Mouse (Mus musculus) left cerebral cortex, postnatal 10 days (tissue): ENCODE data around the gene A930018P22Rik. TPM values are rescaled to one million over a fixed set of nuclear protein-coding genes. Genes with fewer than 3 reads are reported as not detected.

Source experiments
- DNase-seq, 2 experiments: peaks; one replicate each; pipeline ENCODE4 v3.0.0; 2021 to 2022; ENCODE audit warnings: low spot score in 2 of 2, mixed read lengths in 1 of 2; ENCODE audit errors: extremely low spot score in 1 of 2
- intact Hi-C: fragments of 180-260 bp; cut with DNase I; formaldehyde crosslinking; loops from one replicate; pipeline ENCODE4 v1.15.1; 2025
- total RNA-seq, 2 experiments: library from RNA; stranded (reverse); gene quantifications; 2 replicates each; pipeline ENCODE4 v1.2.3; 2021

A930018P22Rik gene
- total RNA-seq, 2 experiments from 2014 or later = not detected

DNA sequence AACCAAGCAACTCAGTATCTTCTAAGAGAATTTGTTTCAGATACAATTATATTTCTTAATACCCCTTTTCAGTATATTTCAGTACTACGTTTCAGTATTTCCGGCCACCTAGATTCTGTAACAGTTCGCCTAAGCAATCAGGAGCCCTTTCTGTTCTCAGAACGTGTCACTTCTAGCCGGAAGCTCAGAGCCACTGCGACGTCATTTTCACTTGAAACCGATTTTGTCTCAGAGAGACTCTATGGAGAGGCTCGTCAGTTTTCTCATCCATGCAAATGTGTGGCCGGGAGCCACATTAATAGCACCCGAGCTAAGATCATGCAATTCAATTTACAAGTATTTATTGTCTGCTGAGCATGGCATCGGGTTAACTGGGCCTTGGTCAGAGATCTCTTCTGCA, 21.4 kb downstream of the A930018P22Rik start:
- DNase-seq = no peak
- intact Hi-C loops = no loop called here

DNA sequence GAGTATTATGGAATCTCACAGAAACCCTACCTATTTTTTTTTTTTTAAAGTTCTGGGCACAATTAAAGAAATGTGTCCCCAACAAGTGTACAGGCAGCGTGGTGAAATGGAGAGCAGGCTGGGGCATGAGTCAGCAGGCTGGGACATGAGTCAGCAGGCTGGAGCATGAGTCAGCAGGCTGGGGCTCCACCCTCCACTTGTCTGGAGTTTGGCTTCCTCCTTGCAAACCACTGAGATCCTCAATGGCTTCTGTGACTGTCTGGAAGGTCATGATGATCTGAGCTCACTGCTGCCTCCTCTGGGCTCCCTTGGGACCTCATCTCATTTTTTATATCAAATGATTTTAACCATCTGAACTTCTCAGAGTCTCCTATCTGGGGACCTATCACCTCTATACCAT, 23.4 kb downstream of the A930018P22Rik start:
- peak in 1 of 2 experiments; percentile 44 for DNase-seq
- intact Hi-C loops = no loop called here

DNA sequence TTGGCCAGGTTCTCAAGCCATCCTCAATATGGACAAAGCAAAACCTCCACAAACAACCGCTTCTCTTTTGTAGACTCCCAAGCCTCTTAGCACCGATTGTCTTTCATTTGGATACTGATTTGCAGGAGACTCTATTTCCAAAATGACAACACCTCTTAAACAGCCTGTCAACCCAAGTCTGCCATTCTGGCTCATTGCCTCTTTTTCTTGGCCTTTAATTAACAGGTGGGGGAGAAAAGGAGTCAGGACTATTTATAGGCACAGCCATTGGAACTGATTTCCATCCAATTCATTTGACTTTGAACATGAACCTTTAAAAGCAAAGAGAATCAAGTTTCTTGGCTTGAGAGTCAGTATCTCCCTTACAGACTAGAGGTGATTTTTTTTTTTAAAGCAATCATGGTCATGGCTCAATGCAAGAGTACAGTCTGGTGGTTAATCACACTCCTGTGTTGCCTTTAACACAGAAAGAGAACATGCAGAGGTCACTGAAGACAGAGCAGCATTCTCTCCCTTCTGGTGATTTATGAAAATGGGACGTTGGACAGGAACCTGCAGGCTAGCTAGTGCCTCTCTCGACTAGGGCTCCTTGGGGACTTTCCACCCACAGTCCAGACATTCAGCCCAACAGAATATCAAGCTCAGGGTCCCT, 25.5 kb downstream of the A930018P22Rik start:
- no peak for DNase-seq
- intact Hi-C loops = no loop called here

DNA sequence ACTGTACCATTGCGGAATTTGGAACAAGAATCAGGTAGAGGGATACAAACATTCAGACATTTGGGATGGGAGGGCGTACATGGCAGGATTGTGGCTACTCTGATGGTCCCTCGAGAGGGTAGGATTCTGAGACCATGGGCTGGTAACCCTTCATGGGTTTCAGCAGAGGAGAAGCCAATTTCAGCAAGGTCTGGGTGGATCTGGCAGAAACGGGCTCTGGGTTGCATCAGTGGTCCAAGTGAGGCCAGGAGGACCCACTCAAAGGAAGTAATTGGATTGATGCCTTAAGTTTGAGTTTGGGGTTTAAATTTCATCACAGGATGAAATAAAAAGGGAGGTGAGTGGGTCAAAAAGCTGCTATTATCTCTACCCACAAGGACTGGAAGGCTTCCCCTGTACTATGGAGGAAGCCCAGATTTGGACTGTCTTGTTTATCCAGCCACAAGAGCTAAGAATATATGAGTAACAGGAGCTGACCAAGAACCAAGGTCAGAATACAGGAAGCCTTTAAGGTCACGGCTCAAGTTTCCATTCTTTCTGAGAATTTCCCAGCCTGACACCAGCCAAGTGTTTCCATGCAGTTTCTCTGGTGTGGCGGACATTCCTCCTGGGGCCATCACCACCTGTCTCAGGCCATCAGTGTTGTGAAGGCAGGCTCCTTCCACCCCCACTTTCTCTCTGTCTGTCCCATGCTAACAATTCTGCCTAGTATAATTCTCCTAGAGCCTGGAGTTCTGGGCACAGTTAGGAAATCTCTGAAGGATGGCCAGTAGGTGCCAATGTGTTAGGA, 28.2 kb downstream of the A930018P22Rik start:
- intact Hi-C loops = no loop called here
- no peak for DNase-seq

DNA sequence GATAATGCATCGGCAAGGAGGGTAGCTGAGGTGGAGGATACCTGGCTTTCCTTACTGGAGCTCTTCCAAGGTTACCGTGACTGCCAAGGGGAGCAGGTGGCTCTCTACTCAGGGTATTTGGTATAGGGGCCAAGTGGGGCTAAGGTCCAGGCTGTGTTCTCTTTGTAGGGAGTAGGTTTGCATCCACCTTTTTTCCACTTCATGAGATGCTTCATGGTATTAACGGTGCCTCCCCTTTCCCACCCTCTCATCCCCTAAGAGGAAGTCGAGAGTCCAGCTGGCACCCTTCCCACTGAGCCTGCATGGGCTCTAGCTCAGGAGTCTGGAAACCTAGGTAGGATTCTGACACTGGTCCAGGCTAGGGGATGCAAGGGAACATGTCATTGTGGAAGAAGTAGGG, 30.8 kb downstream of the A930018P22Rik start:
- no peak for DNase-seq
- intact Hi-C loops = no loop called here

DNA sequence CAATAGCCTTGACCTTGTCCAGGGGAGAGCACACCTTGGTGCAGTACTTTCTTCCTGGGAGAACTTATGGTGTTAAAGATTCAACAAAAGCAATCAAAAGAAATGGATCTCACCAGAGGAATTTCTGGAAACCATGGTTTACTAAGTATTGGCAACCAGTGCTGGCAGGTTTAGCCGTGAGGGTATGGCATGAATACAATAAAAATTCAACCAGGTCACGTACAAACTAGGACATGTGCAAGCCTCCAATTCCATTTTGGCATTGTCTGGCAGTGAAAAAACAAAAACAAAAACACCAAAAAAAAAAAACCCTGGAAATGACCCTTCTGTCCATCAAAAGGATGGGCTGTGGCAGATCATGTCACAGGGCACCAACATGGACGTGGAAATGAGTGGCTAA, 31.3 kb downstream of the A930018P22Rik start:
- DNase-seq = no peak
- intact Hi-C loops = no loop called here

DNA sequence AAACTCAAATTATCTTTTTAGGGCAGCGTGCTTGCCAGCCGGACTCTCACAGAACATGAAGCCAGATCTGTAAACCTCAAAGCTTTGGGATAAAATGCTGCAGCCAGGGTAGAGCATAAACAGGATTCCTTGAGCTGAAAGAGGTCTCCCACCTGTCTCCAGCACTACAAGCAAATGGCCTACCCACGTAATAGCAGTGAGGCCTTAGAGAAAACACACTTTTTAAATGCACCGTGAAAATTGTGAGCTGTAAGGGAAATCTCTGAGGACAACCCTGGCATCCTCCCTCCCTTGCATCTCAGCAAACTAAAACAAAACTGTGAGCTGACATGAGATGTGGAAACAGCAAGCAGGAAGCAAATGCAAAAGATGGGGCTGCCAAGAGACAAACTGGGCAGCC, 35.3 kb downstream of the A930018P22Rik start:
- no peak for DNase-seq
- intact Hi-C loops = no loop called here

DNA sequence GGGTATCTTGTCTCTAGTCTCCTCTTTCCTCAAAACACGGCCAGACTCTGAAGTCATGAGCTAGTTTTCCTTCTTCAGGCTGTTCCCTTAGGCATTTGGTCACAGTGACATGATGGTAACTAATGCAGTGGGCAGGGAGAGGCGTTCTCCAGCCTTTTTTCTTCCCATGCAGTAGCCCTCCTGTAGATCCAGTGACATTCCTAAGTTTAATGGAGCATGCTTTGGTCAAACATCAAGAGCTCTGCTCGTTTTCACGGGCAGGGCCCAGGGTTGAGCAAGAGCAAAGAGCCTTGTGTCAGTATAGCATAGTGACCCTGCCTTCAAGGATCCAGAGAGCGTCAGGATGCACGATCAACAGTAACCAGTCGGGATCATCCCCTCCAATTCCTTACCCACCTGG, 40.8 kb downstream of the A930018P22Rik start:
- no peak for DNase-seq
- intact Hi-C loops = no loop called here

DNA sequence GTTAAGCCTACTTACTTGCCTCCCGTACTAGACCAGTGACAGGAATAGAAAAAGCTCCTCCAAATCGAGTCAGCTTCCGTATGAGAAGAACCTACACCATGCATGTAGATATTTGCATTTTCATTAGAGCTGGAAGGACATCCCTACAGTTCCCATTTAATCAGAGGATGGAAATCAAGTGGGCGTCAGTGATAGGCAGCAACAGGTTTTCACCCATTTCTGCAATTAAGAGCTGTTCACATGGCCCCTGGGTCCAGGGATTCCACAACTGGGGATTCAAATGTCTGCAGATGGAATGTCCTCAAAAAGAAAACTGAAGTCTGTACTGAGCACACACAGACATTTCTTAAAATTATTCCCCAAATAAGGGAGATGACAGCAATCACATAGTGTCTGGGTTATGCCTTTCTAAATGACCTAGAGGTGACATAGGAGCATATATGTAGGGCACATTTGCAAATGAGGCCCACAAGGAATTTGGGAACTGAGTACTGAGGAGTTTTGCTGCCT, 41.5 kb downstream of the A930018P22Rik start:
- no peak for DNase-seq
- intact Hi-C loops = no loop called here

DNA sequence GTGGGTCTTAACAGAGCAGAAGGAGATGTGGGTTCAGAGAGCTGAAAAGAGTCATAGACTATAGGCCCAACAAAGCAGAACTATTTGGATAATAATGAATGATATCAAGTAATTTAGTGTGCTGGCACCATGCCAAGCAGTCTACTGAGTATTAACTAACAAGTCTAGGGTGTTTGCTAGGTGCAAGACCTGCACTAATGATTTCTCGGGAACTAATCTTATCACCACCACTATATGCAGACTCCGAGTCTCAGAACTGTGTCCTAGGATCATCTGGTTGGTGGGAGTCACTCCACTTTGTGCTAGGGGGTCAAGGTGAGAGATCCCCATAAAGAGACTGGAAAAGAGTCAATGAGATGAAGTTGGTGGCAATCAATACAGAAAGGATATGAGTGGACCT, 43.1 kb downstream of the A930018P22Rik start:
- intact Hi-C loops = no loop called here
- no peak for DNase-seq

DNA sequence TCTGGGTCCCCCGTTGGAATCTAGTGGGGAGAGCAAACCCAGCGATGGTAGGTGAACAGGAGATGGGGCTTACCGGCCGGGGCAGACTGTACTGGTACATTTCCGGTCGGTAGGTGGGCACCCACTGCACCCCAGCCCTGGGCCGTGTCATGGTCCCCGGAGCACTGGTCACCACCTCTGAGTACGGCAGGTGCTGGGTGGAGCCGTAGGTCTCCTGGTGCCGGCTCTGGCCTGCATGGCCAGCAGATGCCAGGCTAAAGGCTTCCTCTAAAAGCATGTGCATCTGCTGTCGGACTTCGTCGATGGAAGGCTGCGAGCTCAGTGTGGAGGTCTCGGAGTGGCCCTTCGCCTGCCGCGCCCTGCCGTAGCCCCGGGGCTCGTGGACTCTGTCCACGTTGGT, 45.2 kb downstream of the A930018P22Rik start:
- intact Hi-C loops = no loop called here
- DNase-seq = no peak

DNA sequence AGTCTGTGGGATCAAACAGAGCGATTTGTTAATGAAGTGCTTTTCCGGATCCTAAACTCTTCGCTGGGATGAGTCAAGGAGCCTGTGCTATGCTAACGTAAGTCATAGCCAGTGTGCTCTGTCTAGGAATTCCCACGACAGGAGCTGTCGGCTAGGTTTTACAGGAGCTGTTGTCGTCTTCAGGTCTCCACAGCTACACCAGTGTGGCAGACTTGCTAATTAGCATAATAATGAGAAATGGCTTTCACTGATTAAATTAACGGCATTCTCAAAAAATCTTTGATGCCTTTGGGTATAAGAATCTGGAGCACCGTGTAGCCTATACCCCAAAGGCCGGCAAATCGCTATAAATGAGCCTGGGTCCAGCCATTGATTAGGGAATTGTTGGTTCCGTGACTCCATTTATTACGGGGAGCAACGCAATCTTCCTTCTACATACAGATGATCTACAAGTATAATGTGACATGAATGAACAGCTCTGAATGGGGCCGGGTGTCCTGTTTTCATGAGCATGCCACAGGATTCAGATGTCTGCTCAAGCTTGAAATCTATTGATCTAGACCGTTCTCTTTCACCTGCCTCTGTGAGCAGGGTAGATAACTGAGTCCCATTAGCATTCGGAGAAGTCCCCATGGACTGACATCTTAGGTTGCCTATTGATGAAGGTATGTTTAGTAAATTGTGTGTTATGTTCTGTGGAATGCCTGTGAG, 45.8 kb downstream of the A930018P22Rik start:
- intact Hi-C loops = no loop called here
- DNase-seq = no peak

DNA sequence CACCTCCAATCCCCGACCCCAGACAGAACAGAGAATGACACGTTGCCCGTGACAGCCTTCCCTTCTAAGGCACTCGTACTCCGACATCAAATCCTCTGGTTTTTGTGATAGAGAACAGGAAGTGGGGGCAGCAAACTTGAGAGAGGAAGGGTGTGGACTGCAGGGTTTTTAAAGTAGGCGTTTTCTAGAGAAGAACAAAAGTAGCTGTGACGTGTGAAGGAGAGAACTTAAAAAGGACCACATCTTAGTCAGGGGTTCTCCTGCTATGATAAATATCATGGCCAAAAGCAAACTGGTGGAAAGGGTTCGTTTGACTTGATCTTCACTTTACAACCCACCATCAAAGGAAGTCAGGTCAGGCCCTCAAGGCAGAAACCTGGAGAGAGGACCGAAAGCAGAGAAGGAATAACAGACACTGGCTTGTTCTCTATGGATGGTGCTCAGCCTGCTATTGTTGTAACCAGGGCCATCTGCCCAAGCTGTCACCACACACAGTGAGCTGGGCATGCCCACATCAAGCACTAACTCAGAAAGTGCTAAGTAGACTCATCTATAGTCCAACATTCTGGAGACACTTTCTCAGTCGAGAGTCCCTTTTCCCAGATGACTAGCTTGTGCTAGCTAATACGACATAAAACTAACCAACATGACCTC, 50.3 kb downstream of the A930018P22Rik start:
- intact Hi-C loops = no loop called here
- DNase-seq = no peak

DNA sequence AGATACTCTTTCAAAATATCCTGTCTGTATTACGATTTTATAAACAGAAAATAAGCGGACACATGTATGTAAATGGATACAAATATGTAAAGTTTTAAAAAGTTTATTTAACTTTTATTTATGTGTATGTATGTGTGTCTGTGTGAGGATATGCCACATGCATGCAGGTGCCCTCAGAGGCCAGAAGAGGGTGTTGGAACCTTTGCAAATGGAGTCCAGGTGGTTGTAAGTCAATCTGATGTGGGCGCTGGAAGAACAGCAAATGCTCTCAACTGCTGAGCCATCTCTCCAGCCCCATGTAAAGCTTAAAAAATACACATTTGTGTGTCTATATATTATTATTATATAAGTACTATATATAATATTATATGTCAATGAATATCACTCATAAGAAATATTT, 50.9 kb downstream of the A930018P22Rik start:
- intact Hi-C loops = no loop called here
- DNase-seq = no peak

Other genes with a start within 250 kb of the A930018P22Rik start
- 10 to 100 TPM; 17.2 to 21.3 TPM for gene Lmo2, start 164.8 kb upstream of the A930018P22Rik start, total RNA-seq
- gene Fbxo3, start 95.0 kb upstream of the A930018P22Rik start, total RNA-seq = 10 to 100 TPM; 53.6 to 53.8 TPM
- gene 4931422A03Rik, start 94.4 kb upstream of the A930018P22Rik start, total RNA-seq = not detected
- under 1 TPM in 1 of 2 experiments, not detected in 1; 0.49 TPM for gene Gm10912, start 56.9 kb upstream of the A930018P22Rik start, total RNA-seq
- gene Gm10799, start 54.2 kb upstream of the A930018P22Rik start, total RNA-seq = not detected
- 1 to 10 TPM in 1 of 2 experiments, not detected in 1; 1.3 TPM for gene Cd59b, start 52.9 kb upstream of the A930018P22Rik start, total RNA-seq
- gene Cd59a, start 27.0 kb upstream of the A930018P22Rik start, total RNA-seq = 1 to 10 TPM; 2.1 to 3.3 TPM